Mouse (Mus musculus) MN1 (cell line): ENCODE data around the gene Sec14l2.

Source experiments
- DNase-seq: peaks from one replicate; pipeline ENCODE4 v3.0.0-alpha.2; 2016; ENCODE audit warnings: low spot score

Sec14l2 gene

DNA sequence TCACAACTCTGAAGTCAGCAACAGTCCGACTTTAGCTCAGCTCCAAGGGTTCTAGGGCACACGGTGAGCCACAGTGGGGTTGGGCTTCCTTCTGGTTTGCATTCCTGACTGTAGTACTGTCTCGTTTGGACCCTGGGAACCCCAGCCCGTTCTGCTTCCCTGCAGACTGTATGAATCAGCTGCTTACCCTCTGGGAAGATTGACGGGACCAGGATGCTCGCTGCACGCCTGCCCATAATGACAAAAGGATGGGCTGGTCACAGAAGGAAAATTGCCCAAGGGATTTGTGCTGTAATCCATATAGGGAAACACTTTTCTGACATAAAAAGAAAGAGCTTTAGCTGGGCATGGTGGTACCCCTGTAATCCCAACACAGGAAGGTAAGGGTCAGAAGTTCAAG lies 24.4 kb downstream of the Sec14l2 start:
- no peak for DNase-seq

- DNase-seq = no peak
Measured at GRCm38 (mm10) chr11:4098120-4098519, 25.1 kb downstream of the Sec14l2 start.

GRCm38 (mm10) chr11:4097091-4097621 lies 26.1 kb downstream of the Sec14l2 start:
- no peak for DNase-seq

- peak; percentile 100 for DNase-seq
Measured at GRCm38 (mm10) chr11:4096054-4096984, 26.9 kb downstream of the Sec14l2 start.

DNA sequence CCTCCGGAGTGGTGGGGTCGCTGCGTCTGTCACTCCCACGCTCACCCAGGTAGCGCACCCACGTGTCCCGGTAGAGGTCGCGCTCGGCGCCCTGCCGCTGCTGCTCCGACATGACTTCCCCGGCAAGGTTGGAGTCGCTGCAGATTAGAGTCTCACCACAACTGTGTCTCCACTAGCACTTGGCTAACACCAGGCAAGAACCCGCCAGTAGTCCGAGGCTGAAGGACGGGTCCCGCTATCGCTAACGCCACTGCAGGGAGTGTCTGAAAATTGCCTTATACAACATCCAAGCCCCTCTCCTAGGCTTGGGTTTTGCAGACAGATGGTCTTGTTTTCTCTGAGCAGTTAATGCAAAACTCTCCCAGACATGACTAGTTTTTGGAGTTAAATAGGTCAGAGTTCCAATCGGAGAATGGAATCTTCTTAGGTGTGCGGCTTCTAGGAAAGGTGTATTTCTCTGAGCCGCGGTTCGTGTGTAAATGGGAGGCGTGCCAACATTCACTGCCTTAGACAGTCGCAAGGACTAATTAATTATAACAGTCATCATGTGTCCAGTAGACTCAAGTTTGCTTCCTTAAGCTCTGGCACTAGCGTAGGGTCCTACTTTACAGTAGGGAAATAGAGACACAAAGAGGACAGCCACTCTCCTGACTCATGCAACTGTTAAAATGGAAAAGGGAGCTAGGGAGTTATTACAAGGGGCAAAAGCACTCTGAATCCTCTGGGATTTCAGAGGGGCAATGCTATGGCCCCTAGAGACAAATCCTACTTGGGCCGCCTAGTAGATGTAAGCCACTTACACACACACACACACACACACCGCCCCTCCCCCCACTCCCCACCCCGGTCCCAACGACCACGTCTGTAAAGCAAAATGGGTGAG lies 27.8 kb downstream of the Sec14l2 start, which contains the start of gene Mtfp1:
Gene Mtfp1, minus strand, starts transcription at position 275 of the 883 bp plus-strand sequence.
- DNase-seq = peak; percentile 68

- DNase-seq = no peak
Measured at GRCm38 (mm10) chr11:4094378-4095170, 28.6 kb downstream of the Sec14l2 start.

- DNase-seq = no peak
Measured at GRCm38 (mm10) chr11:4093459-4094377, 29.5 kb downstream of the Sec14l2 start.

GRCm38 (mm10) chr11:4087267-4087666 lies 35.9 kb downstream of the Sec14l2 start:
- no peak for DNase-seq

GRCm38 (mm10) chr11:4086246-4086645 lies 37.0 kb downstream of the Sec14l2 start:
- DNase-seq = peak; percentile 21

DNA sequence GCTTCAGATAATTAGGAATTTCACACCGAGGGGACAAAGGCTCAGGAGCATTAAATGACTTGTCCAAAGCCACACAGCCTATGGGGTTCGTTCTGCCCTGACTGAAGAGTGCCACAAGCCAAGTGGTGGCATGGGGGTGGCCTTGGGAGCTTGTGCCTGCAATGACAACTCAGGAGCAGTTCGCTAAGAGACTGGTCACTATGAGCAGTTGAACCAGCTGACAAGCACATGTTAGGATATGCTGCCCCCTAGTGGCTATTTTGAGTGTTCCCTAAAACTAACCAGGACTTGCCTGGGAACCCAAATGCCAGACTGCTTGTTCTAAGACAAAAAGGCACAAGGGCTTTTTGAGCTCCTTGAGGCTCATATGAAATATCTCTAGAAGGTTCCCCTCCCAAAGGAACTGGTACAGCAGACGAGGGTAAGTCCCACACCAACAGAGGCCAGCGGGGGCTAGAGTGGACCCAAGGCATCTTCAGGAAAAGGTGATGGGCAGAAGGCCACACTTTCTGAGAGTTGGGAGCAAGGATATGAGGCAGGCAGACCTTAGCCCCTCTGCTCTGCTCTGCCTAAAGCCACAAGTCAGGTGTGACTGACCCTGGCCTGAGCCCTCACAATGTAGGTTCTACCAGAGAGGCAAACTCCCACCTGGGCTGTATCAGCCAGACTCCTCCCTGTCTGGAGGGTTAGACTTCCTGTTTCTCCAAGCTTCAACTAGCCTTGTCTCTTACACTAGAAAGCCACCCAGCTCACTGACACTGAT lies 39.7 kb downstream of the Sec14l2 start:
- peak; percentile 85 for DNase-seq

GRCm38 (mm10) chr11:4080219-4080618 lies 43.0 kb downstream of the Sec14l2 start:
- peak; percentile 67 for DNase-seq

- DNase-seq = no peak
Measured at GRCm38 (mm10) chr11:4078267-4078933, 44.8 kb downstream of the Sec14l2 start.

- no peak for DNase-seq
Measured at GRCm38 (mm10) chr11:4076633-4077032, 46.6 kb downstream of the Sec14l2 start.

DNA sequence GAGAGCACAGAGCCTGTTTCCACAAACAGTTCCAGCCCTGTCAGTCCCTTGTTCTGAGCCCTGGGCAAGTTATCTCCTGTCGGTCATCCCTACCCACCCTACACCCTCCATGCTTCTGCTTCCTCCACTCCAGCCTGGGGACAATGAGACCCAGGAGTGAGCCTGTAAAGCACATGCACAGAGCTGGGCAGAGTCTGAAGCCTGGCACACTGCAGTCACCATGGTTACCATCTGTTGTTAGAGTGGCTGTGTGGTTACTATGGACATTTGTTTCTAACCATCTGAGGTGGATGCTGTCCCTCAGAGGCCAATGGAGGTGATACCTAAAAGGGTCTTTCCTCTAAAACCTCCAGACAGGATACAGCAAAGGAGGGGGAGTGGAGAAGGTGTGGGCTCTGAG lies 53.6 kb downstream of the Sec14l2 start:
- DNase-seq = peak; percentile 32

DNA sequence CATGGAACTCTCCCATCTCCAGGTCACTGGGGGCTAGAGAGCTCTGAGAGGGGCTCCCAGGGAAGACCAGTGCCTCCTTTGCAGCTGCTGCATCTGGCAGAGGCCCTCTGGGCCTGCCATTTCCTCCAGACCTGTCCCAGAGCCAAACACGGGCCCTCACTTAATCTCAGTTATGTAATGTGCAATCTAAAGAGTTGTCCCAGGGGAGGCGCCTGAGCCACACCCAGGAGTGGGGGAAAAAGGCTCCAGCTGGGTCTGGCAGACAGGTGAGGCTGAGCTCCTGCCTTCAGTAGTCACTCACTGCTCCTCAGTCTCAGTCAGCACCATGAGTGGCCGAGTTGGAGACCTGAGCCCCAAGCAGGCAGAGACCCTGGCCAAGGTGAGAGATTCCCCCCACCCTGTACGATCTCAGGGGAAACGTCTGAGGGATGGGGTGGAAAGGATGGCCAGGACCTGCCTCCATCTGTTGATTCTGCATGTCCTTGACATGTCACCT lies 58.5 kb downstream of the Sec14l2 start, which contains the start of gene Sec14l3:
Gene Sec14l3, plus strand, starts transcription at position 215 of the 496 bp plus-strand sequence.
- DNase-seq = no peak

DNA sequence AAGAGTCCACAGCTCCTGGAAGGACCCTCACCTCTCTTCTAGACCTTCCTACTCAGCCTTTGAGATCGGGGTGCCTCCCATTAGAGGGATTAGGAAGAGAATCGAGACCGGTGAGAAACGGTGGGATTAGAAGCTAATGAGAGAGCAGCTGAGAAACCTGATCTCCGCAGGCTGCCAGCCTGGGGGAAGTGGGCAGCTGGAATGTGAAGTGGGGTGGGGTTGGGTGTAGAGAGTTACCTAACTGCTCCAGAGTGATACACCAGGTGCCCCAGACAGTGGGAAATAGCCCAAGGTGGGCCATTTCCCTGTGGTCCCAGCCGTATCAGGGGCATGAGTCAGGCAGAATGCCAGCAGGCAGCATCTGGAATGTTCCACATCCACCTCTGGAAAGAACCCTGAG lies 60.2 kb downstream of the Sec14l2 start:
- DNase-seq = no peak

DNA sequence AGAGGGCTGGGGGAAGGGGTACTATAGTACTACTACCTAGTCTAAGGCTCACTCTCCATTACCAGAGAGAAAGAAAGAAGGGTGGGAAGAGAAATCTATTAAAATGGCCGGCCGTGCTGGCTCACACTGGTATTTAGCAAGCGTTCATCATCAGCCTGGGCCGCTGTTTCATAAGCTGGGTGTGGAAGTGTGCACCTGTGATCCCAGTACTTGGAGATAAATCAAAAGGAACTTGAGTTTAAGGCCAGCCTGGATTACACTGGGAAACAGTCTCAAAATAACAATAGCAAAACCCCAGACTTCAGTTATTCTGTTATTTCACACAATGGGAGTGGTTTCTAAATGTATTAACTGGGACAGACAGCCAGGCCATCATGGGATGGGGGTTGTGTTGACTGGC lies 60.7 kb downstream of the Sec14l2 start:
- no peak for DNase-seq

GRCm38 (mm10) chr11:4060866-4061575 lies 62.2 kb downstream of the Sec14l2 start:
- DNase-seq = no peak
